Mouse (Mus musculus): ENCODE results near the gene Mfsd9.

DNA sequence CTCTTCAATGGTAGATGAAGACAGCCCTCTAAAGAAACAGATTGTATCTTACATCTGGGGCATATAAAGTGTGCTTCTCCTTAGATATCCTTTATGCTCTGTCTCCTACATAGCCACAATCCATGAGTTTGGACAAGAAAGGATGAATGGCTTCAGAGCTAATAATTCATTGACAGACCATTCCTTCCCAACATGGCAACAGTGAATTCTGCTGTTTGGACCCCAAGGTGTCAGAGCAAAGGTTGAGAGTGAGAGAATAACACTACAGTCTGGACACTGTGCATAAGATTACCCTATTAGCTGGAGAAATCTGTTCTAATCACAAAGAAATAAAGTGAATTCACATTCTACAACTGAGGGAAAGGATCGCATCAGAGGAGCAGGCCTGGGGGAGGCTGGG lies 5.0 kb upstream of the Mfsd9 start:
- TF ChIP-seq POLR2A (IDR thresholded peaks at IDR 0.05; ENCODE audit: extremely low read depth, insufficient read depth, low read length) (no peak), CTCF (IDR thresholded peaks at IDR 0.05; ENCODE audit: extremely low read depth, insufficient read depth, low read length) (no peak)

Measured in cortical plate, adult 2 months (tissue).